Comparison of ENCODE assay signal across 10 mouse cellular contexts in the genomic region with DNA sequence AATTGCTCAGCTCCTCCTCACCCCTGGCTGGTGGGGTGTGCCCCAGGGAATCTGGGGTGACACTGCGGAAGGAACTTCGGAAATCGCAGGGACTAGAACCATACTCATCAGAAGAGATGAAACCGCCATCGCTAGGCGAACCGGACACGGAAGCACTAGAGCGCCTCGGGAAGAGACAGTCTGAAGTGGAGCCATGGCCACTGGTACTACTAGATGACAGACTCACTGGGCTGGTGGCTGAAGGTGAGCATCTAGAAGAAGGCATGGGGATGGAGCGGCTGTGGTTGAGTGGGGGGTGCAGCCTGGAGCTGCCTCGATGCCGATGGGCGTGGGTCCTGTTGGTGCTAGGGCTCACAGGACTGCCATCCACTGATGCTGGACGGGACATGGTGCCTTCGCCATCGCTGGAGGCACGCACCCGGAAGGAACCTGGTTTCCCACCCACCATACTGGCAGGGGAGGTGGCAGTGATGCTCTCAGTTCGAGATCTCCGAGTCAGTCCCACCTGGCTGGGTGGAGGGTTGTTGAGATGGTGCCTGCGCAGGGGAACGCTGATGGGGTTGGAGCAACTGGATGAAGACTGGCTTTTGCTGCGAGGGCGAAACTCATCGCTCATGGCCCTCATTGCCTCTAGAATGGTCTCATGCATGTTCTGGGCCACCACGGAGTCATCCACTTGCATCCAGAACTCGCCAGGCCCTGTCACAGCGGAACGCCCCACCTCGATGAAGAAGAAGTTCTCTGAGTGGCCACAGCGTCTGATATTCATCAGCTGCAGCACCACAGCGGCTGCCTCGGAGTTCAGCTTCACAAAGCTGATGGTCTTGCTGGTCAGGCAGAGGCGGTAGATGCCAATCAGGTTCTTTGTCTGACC. TPM values are rescaled to one million over a fixed set of nuclear protein-coding genes. Genes with fewer than 3 reads are reported as not detected.
DNase-seq lines count a peak whose midpoint lies in the region; ATAC-seq and TF ChIP-seq lines count a peak whose summit lies in the region.
"Had no signal": no experiment of that assay in that cellular context is flagged by ENCODE, and none has a peak within 500 bp of the region (broad histone marks: within the 10 kb centered on the region; RNA-seq: fewer than 3 reads in every experiment).

No protein-coding gene starts in this region.

- H3K4me2 ChIP-seq in embryonic facial prominence, embryonic 15.5 days (replicated peaks), result peak overlapping the region; percentile 69
- H3K4me2 ChIP-seq in heart, postnatal 0 days (ENCODE audit: low read depth, low read length), result peak overlapping the region; percentile 90
- H3K4me2 ChIP-seq in limb, embryonic 14.5 days (replicated peaks; ENCODE audit: low read depth, low read length, severe bottlenecking), result peak overlapping the region; percentile 88
- H3K4me2 ChIP-seq in neural tube, embryonic 15.5 days, result peak overlapping the region; percentile 86

- peaks cover 29% of the 10 kb centered on the region for H3K9me3 ChIP-seq in G1E (replicated peaks)
- H3K9me3 ChIP-seq in embryonic facial prominence, embryonic 15.5 days (replicated peaks), result no peaks in the 10 kb centered on the region
- no peaks in the 10 kb centered on the region for H3K9me3 ChIP-seq in heart, postnatal 0 days (replicated peaks; ENCODE audit: control insufficient read depth, low read length)
- no peaks in the 10 kb centered on the region for H3K9me3 ChIP-seq in limb, embryonic 14.5 days (ENCODE audit: control insufficient read depth, low read length)
- H3K9me3 ChIP-seq in neural tube, embryonic 15.5 days (replicated peaks), result no peaks in the 10 kb centered on the region

- no peaks in the 10 kb centered on the region for H3K27me3 ChIP-seq in kidney, adult 2 months (replicated peaks; ENCODE audit: control insufficient read depth, insufficient read depth, low read length)
- peaks cover 35% of the 10 kb centered on the region for H3K27me3 ChIP-seq in G1E (ENCODE audit: insufficient read depth, low read length)
- no peaks in the 10 kb centered on the region for H3K27me3 ChIP-seq in embryonic facial prominence, embryonic 15.5 days
- H3K27me3 ChIP-seq in heart, postnatal 0 days (ENCODE audit: control insufficient read depth, insufficient read depth, low read length), result peaks cover 4% of the 10 kb centered on the region; the same call in 1 of the 2 replicates
- no peaks in the 10 kb centered on the region for H3K27me3 ChIP-seq in limb, embryonic 14.5 days (ENCODE audit: control insufficient read depth, insufficient read depth, low read length)
- no peaks in the 10 kb centered on the region for H3K27me3 ChIP-seq in neural tube, embryonic 15.5 days (replicated peaks)

- ATAC-seq in G1E (ENCODE audit: extremely low read depth, insufficient number of reproducible peaks, low FRiP score, poor library complexity, severe bottlenecking), result no peak
- ATAC-seq in embryonic facial prominence, embryonic 15.5 days (ENCODE audit: insufficient number of reproducible peaks, low FRiP score, low TSS enrichment, low read depth), result no peak
- ATAC-seq in heart, postnatal 0 days (ENCODE audit: insufficient read depth, low read depth), result no peak
- ATAC-seq in limb, embryonic 14.5 days (ENCODE audit: low FRiP score, low read depth), result no peak
- ATAC-seq in neural tube, embryonic 15.5 days (ENCODE audit: low FRiP score), result no peak

- DNase-seq in kidney, adult 2 months, result peak; percentile 14
- DNase-seq in kidney, adult 18-20 months, result no peak
- DNase-seq in G1E (ENCODE audit: low spot score), result no peak
- DNase-seq in heart, postnatal 0 days (ENCODE audit: low spot score), result no peak
- peak; percentile 4 for DNase-seq in limb, embryonic 14.5 days (ENCODE audit: low spot score)
- DNase-seq in natural killer cell, adult 2 months (ENCODE audit: low spot score in 2 of 2), result no peak

- no peak for TF ChIP-seq POLR2A in kidney, adult 2 months (IDR thresholded peaks at IDR 0.05; ENCODE audit: low read depth, low read length)
- TF ChIP-seq POLR2A in limb, embryonic 14.5 days (IDR thresholded peaks at IDR 0.05; ENCODE audit: borderline replicate concordance, extremely low read depth, insufficient read depth, insufficient read length), result no peak

- peak overlapping the region; percentile 78 for H3K27ac ChIP-seq in kidney, adult 2 months (ENCODE audit: insufficient read depth, low read depth, low read length)
- peak overlapping the region; percentile 96 for H3K27ac ChIP-seq in embryonic facial prominence, embryonic 15.5 days (replicated peaks)
- peak overlapping the region; percentile 95 for H3K27ac ChIP-seq in heart, postnatal 0 days (ENCODE audit: low read depth)
- H3K27ac ChIP-seq in limb, embryonic 14.5 days (replicated peaks; ENCODE audit: low read depth, low read length), result peak overlapping the region; percentile 88
- H3K27ac ChIP-seq in neural tube, embryonic 15.5 days (replicated peaks), result peak overlapping the region; percentile 98

- H3K4me1 ChIP-seq in kidney, adult 2 months (ENCODE audit: control insufficient read depth, insufficient read depth, low read length), result peaks cover 3% of the 10 kb centered on the region; the same call in 1 of the 2 replicates
- H3K4me1 ChIP-seq in G1E (ENCODE audit: insufficient read depth, low read depth, low read length), result no peaks in the 10 kb centered on the region; the same call in 1 of the 2 replicates
- peaks cover 50% of the 10 kb centered on the region for H3K4me1 ChIP-seq in embryonic facial prominence, embryonic 15.5 days
- H3K4me1 ChIP-seq in heart, postnatal 0 days (ENCODE audit: control insufficient read depth, insufficient read depth), result peaks cover 19% of the 10 kb centered on the region; the same call in 1 of the 2 replicates
- peaks cover 35% of the 10 kb centered on the region for H3K4me1 ChIP-seq in limb, embryonic 14.5 days (ENCODE audit: control insufficient read depth, insufficient read depth, low read length)
- H3K4me1 ChIP-seq in neural tube, embryonic 15.5 days, result peaks cover 61% of the 10 kb centered on the region

- peak overlapping the region; percentile 71 for H3K9ac ChIP-seq in embryonic facial prominence, embryonic 15.5 days
- H3K9ac ChIP-seq in heart, postnatal 0 days (replicated peaks; ENCODE audit: low read depth, low read length), result peak overlapping the region; percentile 80
- H3K9ac ChIP-seq in limb, embryonic 14.5 days (ENCODE audit: low read depth, low read length, severe bottlenecking), result peak overlapping the region; percentile 76
- H3K9ac ChIP-seq in neural tube, embryonic 15.5 days (replicated peaks), result peak overlapping the region; percentile 82

- no peak for TF ChIP-seq EP300 in heart, postnatal 0 days (IDR thresholded peaks at IDR 0.05; ENCODE audit: low read depth)

- peak overlapping the region; percentile 64 for H3K4me3 ChIP-seq in kidney, adult 2 months (ENCODE audit: insufficient read depth, low read depth, low read length)
- H3K4me3 ChIP-seq in G1E (ENCODE audit: low read depth, low read length), result peak overlapping the region; percentile 2; the same call in 1 of the 2 replicates
- peak overlapping the region; percentile 63 for H3K4me3 ChIP-seq in embryonic facial prominence, embryonic 15.5 days (replicated peaks)
- peak overlapping the region; percentile 78 for H3K4me3 ChIP-seq in heart, postnatal 0 days (ENCODE audit: low read depth, low read length)
- peak overlapping the region; percentile 56 for H3K4me3 ChIP-seq in limb, embryonic 14.5 days (replicated peaks; ENCODE audit: low read length)
- peak overlapping the region; percentile 70 for H3K4me3 ChIP-seq in neural tube, embryonic 15.5 days (replicated peaks)

- 0 out of 2 replicates have a peak, but pooled peaks have one; percentile 1 for TF ChIP-seq CTCF in kidney, adult 2 months (conservative IDR thresholded peaks at IDR 0.05; ENCODE audit: insufficient read depth, insufficient read length, low read depth, low read length)
- TF ChIP-seq CTCF in G1E (IDR thresholded peaks at IDR 0.05; ENCODE audit: low read depth, low read length), result no peak
- TF ChIP-seq CTCF in heart, postnatal 0 days (IDR thresholded peaks at IDR 0.05; ENCODE audit: low read depth), result 0 out of 2 replicates have a peak, but pooled peaks have one; percentile 5

- WGBS in kidney, adult 2 months, result 73% methylated on average over 35 of the region's 35 CpGs
- 61% methylated on average over 35 of the region's 35 CpGs for WGBS in embryonic facial prominence, embryonic 15.5 days
- 49% methylated on average over 35 of the region's 35 CpGs for WGBS in heart, postnatal 0 days
- WGBS in limb, embryonic 14.5 days, result 67% methylated on average over 35 of the region's 35 CpGs
- 66% methylated on average over 35 of the region's 35 CpGs for WGBS in neural tube, embryonic 15.5 days

- H3K36me3 ChIP-seq in kidney, adult 2 months (ENCODE audit: control insufficient read depth, insufficient read depth, low read length), result no peaks in the 10 kb centered on the region
- no peaks in the 10 kb centered on the region for H3K36me3 ChIP-seq in G1E (replicated peaks)
- peaks cover 10% of the 10 kb centered on the region; the same call in 1 of the 2 replicates for H3K36me3 ChIP-seq in embryonic facial prominence, embryonic 15.5 days
- no peaks in the 10 kb centered on the region for H3K36me3 ChIP-seq in heart, postnatal 0 days (replicated peaks; ENCODE audit: control insufficient read depth, insufficient read depth, low read length)
- peaks cover 28% of the 10 kb centered on the region for H3K36me3 ChIP-seq in limb, embryonic 14.5 days (ENCODE audit: control insufficient read depth, insufficient read depth, low read length)
- H3K36me3 ChIP-seq in neural tube, embryonic 15.5 days, result peaks cover 6% of the 10 kb centered on the region; the same call in 1 of the 2 replicates

RNA-seq across cellular contexts. Expression of gene Irs1, which starts 1.9 kb away (rescaled TPM):
- 7.1 and 7.4 TPM in 2 replicates for polyA plus RNA-seq in kidney, adult 2 months (2012; rRNA removed)
- total RNA-seq in G1E (2014; fragmentation: Nextera tagmentation), result not detected in 2 replicates
- total RNA-seq in G1E (2017), result 0.06 and 0.11 TPM in 2 replicates
- not detected in 2 replicates for polyA plus RNA-seq in G1E (2012)
- 10.8 and 12.0 TPM in 2 replicates for polyA plus RNA-seq in embryonic facial prominence, embryonic 15.5 days (2015; fragmentation: Nextera tagmentation; extraction: Ambion mirVana)
- total RNA-seq in heart, postnatal 0 days (2014; rRNA removed; ENCODE audit: low replicate concordance), result 40.0 and 66.6 TPM in 2 replicates
- 4.4 and 4.7 TPM in 2 replicates for polyA plus RNA-seq in heart, postnatal 0 days (2015; fragmentation: Nextera tagmentation; extraction: Ambion mirVana)
- polyA plus RNA-seq in limb, embryonic 14.5 days (2012; rRNA removed), result 19.7 and 26.1 TPM in 2 replicates
- polyA plus RNA-seq in limb, embryonic 14.5 days (2014; fragmentation: Nextera tagmentation; extraction: Ambion mirVana), result 11.8 and 13.8 TPM in 2 replicates
- polyA plus RNA-seq in neural tube, embryonic 15.5 days (2015; fragmentation: Nextera tagmentation; extraction: Ambion mirVana), result 7.5 and 8.1 TPM in 2 replicates
- total RNA-seq: MEL had no signal

RNA-seq across cellular contexts. Expression of gene Rhbdd1, which starts 26.9 kb away (rescaled TPM):
- 12.8 and 13.0 TPM in 2 replicates for polyA plus RNA-seq in kidney, adult 2 months (2012; rRNA removed)
- total RNA-seq in G1E (2014; fragmentation: Nextera tagmentation) (60.2 and 68.2 TPM in 2 replicates), G1E (2017) (40.5 and 41.8 TPM in 2 replicates)
- 2.5 and 2.8 TPM in 2 replicates for polyA plus RNA-seq in G1E (2012)
- polyA plus RNA-seq in embryonic facial prominence, embryonic 15.5 days (2015; fragmentation: Nextera tagmentation; extraction: Ambion mirVana), result 9.1 and 10.3 TPM in 2 replicates
- total RNA-seq in heart, postnatal 0 days (2014; rRNA removed; ENCODE audit: low replicate concordance), result 10.7 and 13.2 TPM in 2 replicates
- polyA plus RNA-seq in heart, postnatal 0 days (2015; fragmentation: Nextera tagmentation; extraction: Ambion mirVana), result 5.5 and 6.6 TPM in 2 replicates
- polyA plus RNA-seq in limb, embryonic 14.5 days (2012; rRNA removed), result 7.2 and 8.7 TPM in 2 replicates
- 6.1 and 7.0 TPM in 2 replicates for polyA plus RNA-seq in limb, embryonic 14.5 days (2014; fragmentation: Nextera tagmentation; extraction: Ambion mirVana)
- 4.1 and 4.7 TPM in 2 replicates for polyA plus RNA-seq in neural tube, embryonic 15.5 days (2015; fragmentation: Nextera tagmentation; extraction: Ambion mirVana)

RNA-seq across cellular contexts. Expression of gene Gm9747, which starts 56.4 kb away (rescaled TPM):
- polyA plus RNA-seq in kidney, adult 2 months (2012; rRNA removed), result 0.03 TPM in 1 of 2 replicates, not detected in the other
- not detected in 2 replicates for total RNA-seq in G1E (2014; fragmentation: Nextera tagmentation)
- 0.11 and 0.12 TPM in 2 replicates for total RNA-seq in G1E (2017)
- not detected in 2 replicates for polyA plus RNA-seq in G1E (2012)
- 34.4 and 38.8 TPM in 2 replicates for polyA plus RNA-seq in embryonic facial prominence, embryonic 15.5 days (2015; fragmentation: Nextera tagmentation; extraction: Ambion mirVana)
- not detected in 2 replicates for total RNA-seq in heart, postnatal 0 days (2014; rRNA removed; ENCODE audit: low replicate concordance)
- polyA plus RNA-seq in heart, postnatal 0 days (2015; fragmentation: Nextera tagmentation; extraction: Ambion mirVana), result 15.6 and 17.1 TPM in 2 replicates
- 0.15 and 0.19 TPM in 2 replicates for polyA plus RNA-seq in limb, embryonic 14.5 days (2012; rRNA removed)
- 44.9 and 45.2 TPM in 2 replicates for polyA plus RNA-seq in limb, embryonic 14.5 days (2014; fragmentation: Nextera tagmentation; extraction: Ambion mirVana)
- polyA plus RNA-seq in neural tube, embryonic 15.5 days (2015; fragmentation: Nextera tagmentation; extraction: Ambion mirVana), result 26.1 and 28.6 TPM in 2 replicates
- total RNA-seq: gastrocnemius, postnatal 36 days; MEL had no signal

Comparison
In these comparisons a context has a peak if more than half of its experiments do, and no peak if none do; other contexts are left out.
1. DNase-seq: peak in kidney, adult 2 months (single experiment) and limb, embryonic 14.5 days (single experiment); none in kidney, adult 18-20 months (single experiment), G1E (single experiment), heart, postnatal 0 days (single experiment) and natural killer cell, adult 2 months (0 of 2).
2. H3K4me3 ChIP-seq: peak in every context shown above with its lines; median percentile 78 in heart, postnatal 0 days; 70 in neural tube, embryonic 15.5 days; 64 in kidney, adult 2 months; 63 in embryonic facial prominence, embryonic 15.5 days; 56 in limb, embryonic 14.5 days; 2 in G1E.
3. Peak in every context shown above with its lines, with median percentiles within 50 percentile points of each other: H3K27ac ChIP-seq, H3K4me2 ChIP-seq and H3K9ac ChIP-seq.